Mouse (Mus musculus) neural tube, embryonic 14.5 days (tissue): Measurements from ENCODE around the gene Bicd2. TPM values are rescaled to one million over a fixed set of nuclear protein-coding genes. Genes with fewer than 3 reads are reported as not detected.

ENCODE experiments used
- ATAC-seq: fragments of 200-750 bp; cut with Nextera tagmentation; 2 replicates; pipeline ENCODE4 v1.8.0; 2017; ENCODE audit warnings: low read depth, mild to moderate bottlenecking, moderate TSS enrichment, moderate library complexity
- H3K27ac ChIP-seq: fragments of 300-500 bp; sonication (generic); 2 replicates; pipeline ENCODE4 v1.5.1; 2014; ENCODE audit warnings: low read depth, mild to moderate bottlenecking, control low read depth, low read length, moderate library complexity, mixed read lengths
- H3K27me3 ChIP-seq: fragments of 300-500 bp; sonication (generic); 2 replicates; pipeline ENCODE4 v1.6.1; 2014; ENCODE audit warnings: low read length; ENCODE audit not compliant: control insufficient read depth, insufficient read depth
- H3K36me3 ChIP-seq: fragments of 300-500 bp; sonication (generic); 2 replicates; pipeline ENCODE4 v1.6.1; 2014; ENCODE audit warnings: low read length, mixed read lengths; ENCODE audit not compliant: control insufficient read depth, insufficient read depth
- H3K4me1 ChIP-seq: fragments of 300-500 bp; sonication (generic); 2 replicates; pipeline ENCODE4 v1.6.1; 2014; ENCODE audit warnings: low read length; ENCODE audit not compliant: control insufficient read depth, insufficient read depth
- H3K4me2 ChIP-seq: fragments of 300-500 bp; sonication (generic); 2 replicates; pipeline ENCODE4 v1.6.1; 2014; ENCODE audit warnings: mild to moderate bottlenecking, low read depth, low read length, control low read depth
- H3K4me3 ChIP-seq: fragments of 300-500 bp; sonication (generic); 2 replicates; pipeline ENCODE4 v1.5.1; 2014; ENCODE audit warnings: low read depth, low read length, control low read depth, mixed read lengths
- H3K9ac ChIP-seq: fragments of 300-500 bp; sonication (generic); replicated peaks from 2 replicates; pipeline ENCODE4 v1.6.1; 2014; ENCODE audit warnings: low read depth, mild to moderate bottlenecking, control low read depth, low read length, mixed read lengths
- H3K9me3 ChIP-seq: fragments of 300-500 bp; sonication (generic); 2 replicates; pipeline ENCODE4 v1.6.1; 2016; ENCODE audit warnings: low read length; ENCODE audit not compliant: control insufficient read depth
- WGBS: fragments of 180-500 bp; shearing (Covaris S2); extraction: QIAGEN DNeasy Blood & Tissue Kit; methylation state at CpG from one replicate; pipeline ENCODE4 v1.1.7; 2014; 5-methylcytosine and 5-hydroxymethylcytosine counted together
- polyA plus RNA-seq: library from polyadenylated mRNA; unstranded; fragments of >200 nt; fragmentation: Nextera tagmentation; extraction: Ambion mirVana; gene quantifications from 2 replicates; pipeline ENCODE4 v1.2.1, GENCODE M21; 2014

The Bicd2 gene
- polyA plus RNA-seq, 1 experiment from 2014 or later: 27.6 TPM

- Histone ChIP-seq H3K4me2 (no peak overlapping the region), H3K36me3 (no peaks in the 10 kb centered on the region), H3K9ac (no peak overlapping the region), H3K4me1 (peaks cover 29% of the 10 kb centered on the region), H3K27me3 (no peaks in the 10 kb centered on the region), H3K9me3 (no peaks in the 10 kb centered on the region), H3K4me3 (no peak overlapping the region), H3K27ac (no peak overlapping the region)
- WGBS: 76% methylated on average over 7 of the region's 7 CpGs
- no peak for ATAC-seq
These were observed 2.4 kb upstream of the Bicd2 start for GRCm38 (mm10) chr13:49338893-49339546.

GRCm38 (mm10) chr13:49341831-49342722 is 692 bp downstream of the Bicd2 start:
- Histone ChIP-seq H3K27me3 (no peaks in the 10 kb centered on the region), H3K4me1 (peaks cover 33% of the 10 kb centered on the region), H3K9ac (peak overlapping the region; percentile 88), H3K36me3 (no peaks in the 10 kb centered on the region), H3K27ac (peak overlapping the region; percentile 91), H3K9me3 (no peaks in the 10 kb centered on the region), H3K4me3 (peak overlapping the region; percentile 85), H3K4me2 (peak overlapping the region; percentile 93)
- WGBS: 5% methylated on average over 25 of the region's 25 CpGs
- ATAC-seq: no peak; the same call in 1 of the 2 replicates

GRCm38 (mm10) chr13:49342723-49343100 is 1.3 kb downstream of the Bicd2 start:
- H3K4me2 ChIP-seq: peak overlapping the region; percentile 93
- peaks cover 33% of the 10 kb centered on the region for H3K4me1 ChIP-seq

GRCm38 (mm10) chr13:49344567-49344966 is 3.2 kb downstream of the Bicd2 start:
- H3K4me3 ChIP-seq: no peak overlapping the region
- 86% methylated on average over 8 of the region's 8 CpGs for WGBS
- H3K36me3 ChIP-seq: no peaks in the 10 kb centered on the region
- no peak overlapping the region for H3K27ac ChIP-seq
- peak overlapping the region; percentile 93; the same call in 1 of the 2 replicates for H3K4me2 ChIP-seq
- H3K9ac ChIP-seq: no peak overlapping the region
- no peaks in the 10 kb centered on the region for H3K27me3 ChIP-seq
- H3K9me3 ChIP-seq: no peaks in the 10 kb centered on the region
- no peak for ATAC-seq
- H3K4me1 ChIP-seq: peaks cover 36% of the 10 kb centered on the region

More at GRCm38 (mm10) chr13:49342723-49343100, 1.3 kb downstream of the Bicd2 start:
- Histone ChIP-seq H3K9ac (peak overlapping the region; percentile 88), H3K27ac (peak overlapping the region; percentile 50; the same call in 1 of the 2 replicates), H3K4me3 (peak overlapping the region; percentile 85), H3K9me3 (no peaks in the 10 kb centered on the region), H3K36me3 (no peaks in the 10 kb centered on the region), H3K27me3 (no peaks in the 10 kb centered on the region)
- no peak for ATAC-seq

- Histone ChIP-seq H3K9ac (no peak overlapping the region), H3K4me2 (no peak overlapping the region), H3K9me3 (no peaks in the 10 kb centered on the region), H3K4me1 (peaks cover 28% of the 10 kb centered on the region), H3K4me3 (no peak overlapping the region), H3K36me3 (no peaks in the 10 kb centered on the region), H3K27ac (no peak overlapping the region), H3K27me3 (no peaks in the 10 kb centered on the region)
- WGBS: 56% methylated on average over 2 of the region's 2 CpGs
- no peak for ATAC-seq
These were observed 4.1 kb downstream of the Bicd2 start for GRCm38 (mm10) chr13:49345476-49345875.

- 92% methylated on average over 2 of the region's 2 CpGs for WGBS
- no peaks in the 10 kb centered on the region for H3K9me3 ChIP-seq
- no peak for ATAC-seq
- H3K36me3 ChIP-seq: no peaks in the 10 kb centered on the region
- no peak overlapping the region for H3K4me3 ChIP-seq
- H3K9ac ChIP-seq: no peak overlapping the region
- H3K27ac ChIP-seq: no peak overlapping the region
- H3K4me1 ChIP-seq: peaks cover 19% of the 10 kb centered on the region
- H3K4me2 ChIP-seq: no peak overlapping the region
- no peaks in the 10 kb centered on the region for H3K27me3 ChIP-seq
These were observed 7.1 kb downstream of the Bicd2 start for GRCm38 (mm10) chr13:49348522-49348921.

- H3K4me3 ChIP-seq: no peak overlapping the region
- no peaks in the 10 kb centered on the region for H3K36me3 ChIP-seq
- H3K4me2 ChIP-seq: no peak overlapping the region
- H3K9me3 ChIP-seq: no peaks in the 10 kb centered on the region
- WGBS: 86% methylated on average over 4 of the region's 4 CpGs
- H3K27ac ChIP-seq: no peak overlapping the region
- no peak overlapping the region for H3K9ac ChIP-seq
- ATAC-seq: no peak
- no peaks in the 10 kb centered on the region for H3K27me3 ChIP-seq
- peaks cover 11% of the 10 kb centered on the region; the same call in 1 of the 2 replicates for H3K4me1 ChIP-seq
These were observed 8.0 kb downstream of the Bicd2 start for GRCm38 (mm10) chr13:49349335-49349734.

GRCm38 (mm10) chr13:49349836-49350505 is 8.6 kb downstream of the Bicd2 start:
- Histone ChIP-seq H3K27me3 (no peaks in the 10 kb centered on the region), H3K4me1 (peaks cover 10% of the 10 kb centered on the region; the same call in 1 of the 2 replicates)
- WGBS: 92% methylated on average over 6 of the region's 6 CpGs

More at GRCm38 (mm10) chr13:49349836-49350505, 8.6 kb downstream of the Bicd2 start:
- Histone ChIP-seq H3K9me3 (no peaks in the 10 kb centered on the region), H3K36me3 (no peaks in the 10 kb centered on the region), H3K4me2 (no peak overlapping the region), H3K4me3 (no peak overlapping the region), H3K9ac (no peak overlapping the region), H3K27ac (no peak overlapping the region)
- ATAC-seq: no peak
